Mouse (Mus musculus) hindbrain, embryonic 15.5 days (tissue): ENCODE measurements around the gene Arhgap42. TPM values are rescaled to one million over a fixed set of nuclear protein-coding genes. Genes with fewer than 3 reads are reported as not detected.

Experiments
- ATAC-seq: fragments of 200-750 bp; cut with Nextera tagmentation; 2 replicates; pipeline ENCODE4 v1.8.0; 2017; ENCODE audit warnings: low read depth, moderate number of reproducible peaks, moderate TSS enrichment; ENCODE audit not compliant: low FRiP score
- H3K27ac ChIP-seq: fragments of 300-500 bp; sonication (generic); replicated peaks from 2 replicates; pipeline ENCODE4 v1.5.1; 2015; ENCODE audit warnings: mild to moderate bottlenecking, inconsistent platforms
- H3K27me3 ChIP-seq: fragments of 300-500 bp; sonication (generic); 2 replicates; pipeline ENCODE4 v1.6.1; 2015; ENCODE audit warnings: control low read depth, inconsistent platforms
- H3K36me3 ChIP-seq: fragments of 300-500 bp; sonication (generic); 2 replicates; pipeline ENCODE4 v1.6.1; 2015; ENCODE audit warnings: control low read depth, inconsistent platforms
- H3K4me1 ChIP-seq: fragments of 300-500 bp; sonication (generic); replicated peaks from 2 replicates; pipeline ENCODE4 v1.6.1; 2015; ENCODE audit warnings: control low read depth, inconsistent platforms
- H3K4me2 ChIP-seq: fragments of 300-500 bp; sonication (generic); 2 replicates; pipeline ENCODE4 v1.6.1; 2015; ENCODE audit warnings: moderate library complexity, mild to moderate bottlenecking, inconsistent platforms
- H3K4me3 ChIP-seq: fragments of 300-500 bp; sonication (generic); 2 replicates; pipeline ENCODE4 v1.5.1; 2015; ENCODE audit warnings: mild to moderate bottlenecking, inconsistent platforms
- H3K9ac ChIP-seq: fragments of 300-500 bp; sonication (generic); 2 replicates; pipeline ENCODE4 v1.6.1; 2015; ENCODE audit warnings: inconsistent platforms
- H3K9me3 ChIP-seq: fragments of 300-500 bp; sonication (generic); 2 replicates; pipeline ENCODE4 v1.6.1; 2016; ENCODE audit warnings: control low read depth, inconsistent platforms
- WGBS: fragments of 180-500 bp; shearing (Covaris S2); methylation state at CpG from one replicate; pipeline ENCODE4 v1.1.7; 2015; 5-methylcytosine and 5-hydroxymethylcytosine counted together
- polyA plus RNA-seq: library from polyadenylated mRNA; unstranded; fragments of >200 nt; fragmentation: Nextera tagmentation; extraction: Ambion mirVana; gene quantifications from 2 replicates; pipeline ENCODE4 v1.2.1, GENCODE M21; 2015

The Arhgap42 gene
- polyA plus RNA-seq, 1 experiment from 2014 or later = 18.1 TPM

DNA sequence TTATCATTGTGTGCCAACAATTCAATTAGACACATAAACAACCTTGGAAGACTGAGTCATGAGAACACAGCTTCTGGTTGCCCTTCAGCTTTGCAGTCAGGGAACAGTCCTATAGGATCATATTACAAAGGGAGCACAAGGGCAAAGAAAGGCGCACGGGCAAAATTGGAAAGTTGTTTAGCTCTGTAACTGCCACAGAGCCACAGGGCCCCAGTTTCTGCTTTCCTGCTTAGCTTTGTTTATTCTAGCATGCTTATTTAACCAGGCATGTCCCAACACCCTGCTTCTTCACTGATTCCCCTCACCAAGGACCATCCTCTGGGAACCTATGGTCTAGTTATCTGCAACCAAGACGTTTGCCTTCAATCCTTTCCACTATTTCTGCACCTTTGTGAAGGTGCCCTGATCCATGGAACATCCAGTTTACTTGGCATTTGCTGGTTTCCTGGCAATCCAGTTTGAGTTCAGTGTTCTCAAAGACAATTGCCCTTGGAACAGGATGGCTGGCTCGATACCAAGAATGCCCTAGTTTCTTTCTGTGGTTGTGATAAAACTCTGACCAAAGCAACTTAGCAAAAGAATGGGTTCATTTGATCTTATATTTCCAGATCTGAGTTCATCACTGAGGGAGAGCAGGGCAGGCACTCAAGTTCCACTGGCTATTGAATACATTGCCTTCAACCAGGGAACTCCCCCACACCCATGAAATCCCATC, 111.7 kb downstream of the Arhgap42 start:
- WGBS = 60% methylated on average over 4 of the region's 4 CpGs
- no peak for ATAC-seq

DNA sequence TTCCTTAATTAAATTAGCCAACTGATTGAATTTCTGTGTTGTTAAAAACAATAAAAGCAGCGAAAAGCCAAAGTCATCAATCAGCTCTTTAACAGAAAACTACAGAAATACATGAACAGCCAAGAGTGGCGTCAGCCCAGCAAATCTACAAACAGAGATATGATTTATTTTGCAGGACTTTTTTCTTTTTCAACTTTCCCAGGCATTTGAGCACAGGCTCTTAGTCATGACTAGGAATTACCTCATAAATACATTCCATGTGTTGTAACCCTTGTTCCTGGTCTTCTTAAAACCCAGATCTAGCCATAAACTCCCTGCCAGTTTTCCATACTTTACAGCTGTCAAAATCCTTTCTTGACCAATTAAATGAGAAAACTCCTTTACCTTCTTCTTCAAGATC, 114.7 kb downstream of the Arhgap42 start:
- H3K4me1 ChIP-seq = no peaks in the 10 kb centered on the region
- no peak overlapping the region for H3K27ac ChIP-seq
- H3K9ac ChIP-seq = no peak overlapping the region
- WGBS = 80% methylated on average over 2 of the region's 2 CpGs
- H3K27me3 ChIP-seq = no peaks in the 10 kb centered on the region
- no peaks in the 10 kb centered on the region for H3K36me3 ChIP-seq
- no peaks in the 10 kb centered on the region for H3K9me3 ChIP-seq
- H3K4me2 ChIP-seq = no peak overlapping the region
- H3K4me3 ChIP-seq = no peak overlapping the region
- ATAC-seq = no peak

More for the DNA sequence above, 111.7 kb downstream of the Arhgap42 start:
- H3K9me3 ChIP-seq = no peaks in the 10 kb centered on the region
- no peak overlapping the region for H3K4me2 ChIP-seq
- H3K4me3 ChIP-seq = no peak overlapping the region
- no peak overlapping the region for H3K27ac ChIP-seq
- no peaks in the 10 kb centered on the region for H3K4me1 ChIP-seq
- no peak overlapping the region for H3K9ac ChIP-seq
- no peaks in the 10 kb centered on the region for H3K27me3 ChIP-seq
- no peaks in the 10 kb centered on the region for H3K36me3 ChIP-seq

DNA sequence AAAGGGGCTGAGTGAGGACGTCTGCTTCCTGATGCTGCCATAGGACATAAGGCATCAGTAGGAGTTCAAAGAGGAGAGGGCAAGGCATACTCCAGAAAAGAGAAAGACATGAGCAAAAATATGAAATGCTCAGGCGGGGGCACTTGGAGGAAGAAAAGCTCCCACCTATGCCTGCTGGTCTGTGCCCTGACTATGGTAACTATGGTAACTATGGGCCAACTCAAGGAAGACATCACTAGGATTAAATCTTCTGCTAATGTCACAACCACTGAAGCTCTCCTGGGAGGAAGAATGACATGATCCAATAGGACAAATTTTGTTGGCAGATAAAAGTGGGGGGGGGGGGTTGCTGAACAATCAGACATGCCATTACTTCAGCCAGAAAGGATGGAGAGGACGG, 124.6 kb downstream of the Arhgap42 start:
- H3K9ac ChIP-seq = no peak overlapping the region
- ATAC-seq = no peak
- H3K36me3 ChIP-seq = no peaks in the 10 kb centered on the region
- no peaks in the 10 kb centered on the region for H3K9me3 ChIP-seq
- H3K4me1 ChIP-seq = no peaks in the 10 kb centered on the region
- H3K4me2 ChIP-seq = no peak overlapping the region
- 72% methylated on average over 3 of the region's 3 CpGs for WGBS
- no peak overlapping the region for H3K27ac ChIP-seq
- no peaks in the 10 kb centered on the region for H3K27me3 ChIP-seq
- no peak overlapping the region for H3K4me3 ChIP-seq

DNA sequence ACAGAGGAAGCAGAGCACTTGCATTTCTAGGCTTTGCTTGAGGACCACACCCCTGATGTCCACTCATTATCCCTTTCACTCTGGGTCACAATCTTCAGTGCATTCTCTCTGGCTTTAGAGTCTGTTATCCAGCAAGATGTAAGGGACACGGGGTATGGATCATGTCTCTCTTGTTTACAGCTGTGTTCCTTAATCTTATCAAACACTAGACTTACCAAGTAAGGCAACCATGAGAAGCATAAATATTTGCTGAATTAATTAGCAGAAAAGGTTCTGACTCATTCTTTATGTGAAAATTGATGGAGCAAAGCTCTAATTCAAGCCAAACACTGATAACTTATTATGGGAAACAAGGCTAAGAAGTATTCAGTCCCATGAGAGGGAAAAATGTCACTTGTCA, 125.1 kb downstream of the Arhgap42 start:
- H3K27ac ChIP-seq = no peak overlapping the region
- no peaks in the 10 kb centered on the region for H3K4me1 ChIP-seq
- ATAC-seq = no peak
- H3K4me2 ChIP-seq = no peak overlapping the region
- H3K9me3 ChIP-seq = no peaks in the 10 kb centered on the region
- no peak overlapping the region for H3K9ac ChIP-seq
- no peak overlapping the region for H3K4me3 ChIP-seq
- WGBS = 77% methylated on average over 1 of the region's 1 CpGs
- no peaks in the 10 kb centered on the region for H3K36me3 ChIP-seq
- H3K27me3 ChIP-seq = no peaks in the 10 kb centered on the region

DNA sequence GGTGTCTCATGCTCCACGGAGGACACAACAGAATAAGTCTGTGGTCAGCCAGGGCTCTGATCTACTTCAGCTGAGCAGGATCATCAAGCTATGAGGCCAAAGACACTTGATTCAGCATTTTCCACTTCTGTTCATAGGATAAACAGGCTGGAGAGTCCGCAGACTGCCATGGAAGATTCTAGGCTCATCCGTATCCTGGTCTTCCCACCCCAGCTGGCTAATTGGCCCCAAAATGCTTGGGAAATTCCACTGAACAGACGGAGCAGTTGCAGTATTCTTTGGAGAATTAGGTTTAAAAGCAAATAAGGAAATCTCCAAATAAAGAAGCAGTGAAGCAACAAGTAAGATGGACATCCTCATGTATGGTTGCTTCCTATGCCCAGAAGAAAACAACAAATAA, 126.0 kb downstream of the Arhgap42 start:
- Histone ChIP-seq H3K9ac (no peak overlapping the region), H3K27ac (no peak overlapping the region), H3K9me3 (no peaks in the 10 kb centered on the region), H3K4me1 (no peaks in the 10 kb centered on the region), H3K36me3 (no peaks in the 10 kb centered on the region), H3K27me3 (no peaks in the 10 kb centered on the region), H3K4me2 (no peak overlapping the region), H3K4me3 (no peak overlapping the region)
- 90% methylated on average over 4 of the region's 4 CpGs for WGBS
- ATAC-seq = no peak

DNA sequence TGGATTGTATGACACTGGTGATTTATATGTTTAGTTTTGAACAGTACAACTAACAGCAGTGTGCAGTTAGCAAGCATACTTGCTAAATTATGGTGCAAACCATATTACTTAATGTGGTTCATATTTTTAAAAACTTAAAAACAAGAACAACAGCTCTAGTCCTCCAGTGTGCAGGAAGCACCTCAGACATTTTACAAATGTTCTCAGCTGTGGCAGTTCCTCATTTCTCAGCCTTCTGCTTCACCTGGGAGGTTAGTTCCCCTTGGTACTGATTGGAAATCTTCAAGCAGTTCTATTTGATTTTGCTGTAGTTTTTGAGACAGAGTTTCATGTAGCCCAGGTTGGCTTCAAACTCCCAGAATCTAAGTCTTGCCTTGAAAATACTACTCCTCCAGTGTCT, 131.2 kb downstream of the Arhgap42 start:
- Histone ChIP-seq H3K27ac (no peak overlapping the region), H3K36me3 (no peaks in the 10 kb centered on the region), H3K9me3 (no peaks in the 10 kb centered on the region), H3K4me3 (no peak overlapping the region), H3K4me1 (no peaks in the 10 kb centered on the region), H3K27me3 (no peaks in the 10 kb centered on the region), H3K4me2 (no peak overlapping the region), H3K9ac (no peak overlapping the region)
- no peak for ATAC-seq

DNA sequence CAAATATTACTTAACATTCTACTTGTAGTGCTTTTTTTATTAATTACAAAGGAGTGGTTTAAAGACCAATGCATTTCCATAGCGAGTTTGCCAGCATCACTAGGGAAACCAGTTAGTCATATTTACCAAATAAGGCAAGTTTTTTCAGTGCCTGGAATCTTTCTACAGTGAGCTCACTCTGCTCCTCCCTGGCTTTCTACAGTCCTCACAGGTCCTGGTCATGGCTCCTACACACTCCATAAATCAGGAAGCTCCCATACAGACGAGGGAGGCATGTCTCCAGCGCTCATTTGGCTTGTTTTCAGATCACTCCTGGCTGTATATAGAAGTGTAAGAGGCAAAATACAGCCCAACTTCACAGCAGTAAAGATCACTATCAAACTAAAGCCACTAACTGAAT, 134.1 kb downstream of the Arhgap42 start:
- no peaks in the 10 kb centered on the region for H3K27me3 ChIP-seq
- H3K4me2 ChIP-seq = no peak overlapping the region
- no peak overlapping the region for H3K27ac ChIP-seq
- H3K9ac ChIP-seq = no peak overlapping the region
- no peaks in the 10 kb centered on the region for H3K9me3 ChIP-seq
- H3K4me1 ChIP-seq = no peaks in the 10 kb centered on the region
- 84% methylated on average over 3 of the region's 3 CpGs for WGBS
- no peaks in the 10 kb centered on the region for H3K36me3 ChIP-seq
- no peak overlapping the region for H3K4me3 ChIP-seq
- ATAC-seq = no peak

DNA sequence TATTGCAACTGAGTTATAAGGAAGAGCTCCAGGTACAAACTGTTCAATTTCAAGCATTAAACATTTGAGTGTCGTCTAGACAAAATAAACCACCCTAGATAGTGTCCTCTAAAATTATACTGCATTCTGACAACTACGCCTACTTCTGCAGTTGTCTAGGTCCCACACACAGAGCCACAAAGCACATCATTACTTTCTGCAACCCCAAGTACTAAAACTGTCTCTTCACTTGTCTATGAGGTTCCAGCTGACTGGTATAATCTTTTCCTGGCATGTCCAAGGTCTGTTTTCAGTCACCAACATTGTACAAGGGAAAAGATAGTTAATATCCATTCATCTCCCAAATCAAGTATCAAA, 136.8 kb downstream of the Arhgap42 start:
- 97% methylated on average over 2 of the region's 2 CpGs for WGBS
- no peaks in the 10 kb centered on the region for H3K36me3 ChIP-seq
- H3K27me3 ChIP-seq = no peaks in the 10 kb centered on the region
- no peak for ATAC-seq
- no peak overlapping the region for H3K9ac ChIP-seq
- H3K27ac ChIP-seq = no peak overlapping the region
- no peaks in the 10 kb centered on the region for H3K4me1 ChIP-seq
- no peaks in the 10 kb centered on the region for H3K9me3 ChIP-seq
- H3K4me2 ChIP-seq = no peak overlapping the region
- H3K4me3 ChIP-seq = no peak overlapping the region

DNA sequence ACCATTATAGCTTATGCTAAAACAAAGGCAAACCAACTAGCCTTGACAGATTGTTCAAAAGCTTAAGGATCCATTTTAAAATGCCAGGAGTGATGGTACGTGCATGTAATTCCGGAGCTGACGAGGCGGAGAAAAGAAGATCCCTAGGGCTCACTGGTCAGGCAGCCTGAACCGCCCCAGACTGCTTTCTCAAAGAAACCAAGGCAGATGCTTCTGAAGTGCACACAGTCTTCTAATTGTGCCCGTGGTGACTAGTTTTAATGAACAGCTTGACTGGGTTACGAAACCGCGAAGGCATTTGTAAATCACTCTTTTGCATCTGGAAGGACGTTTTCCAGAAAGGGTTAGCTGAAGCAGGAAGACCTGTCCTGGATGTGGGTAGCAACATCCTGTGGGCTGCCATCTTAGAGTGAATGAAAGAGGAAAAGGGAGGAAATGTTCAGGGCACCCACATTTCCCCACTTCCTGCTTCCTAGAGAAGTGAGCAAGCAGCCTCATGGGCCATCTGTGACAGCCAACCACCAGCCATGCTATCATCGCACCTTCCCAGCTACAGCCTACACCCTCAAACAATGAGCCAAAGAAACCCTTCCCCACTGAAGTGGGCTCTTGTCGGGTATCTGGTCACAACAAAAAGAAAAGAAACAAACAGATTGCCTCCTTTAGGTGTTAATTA, 137.3 kb downstream of the Arhgap42 start:
- Histone ChIP-seq H3K4me1 (no peaks in the 10 kb centered on the region), H3K27ac (no peak overlapping the region), H3K27me3 (no peaks in the 10 kb centered on the region), H3K4me3 (no peak overlapping the region), H3K9ac (no peak overlapping the region), H3K9me3 (no peaks in the 10 kb centered on the region), H3K4me2 (no peak overlapping the region), H3K36me3 (no peaks in the 10 kb centered on the region)
- peak; percentile 59; the same call in 1 of the 2 replicates for ATAC-seq
- 71% methylated on average over 12 of the region's 12 CpGs for WGBS

DNA sequence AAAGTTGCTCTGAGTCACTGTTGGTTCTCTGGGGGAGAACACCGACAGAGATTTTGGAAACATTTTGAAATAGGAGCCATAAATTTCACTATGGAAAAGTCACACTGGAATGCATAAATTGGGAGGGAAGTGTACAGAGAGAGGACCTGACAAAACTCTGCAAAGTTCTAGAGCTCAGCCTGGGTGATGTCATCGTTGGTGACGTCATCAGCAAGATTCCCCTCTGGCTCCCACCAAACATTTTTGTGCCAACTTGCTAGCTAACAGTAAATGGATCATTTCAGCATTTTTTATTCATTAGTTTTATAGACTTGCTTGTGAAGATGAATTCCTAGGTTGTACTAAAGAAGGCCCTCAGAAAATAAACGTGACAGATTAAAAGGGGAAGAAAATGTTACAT, 137.8 kb downstream of the Arhgap42 start:
- H3K36me3 ChIP-seq = no peaks in the 10 kb centered on the region
- no peaks in the 10 kb centered on the region for H3K27me3 ChIP-seq
- no peak for ATAC-seq
- no peaks in the 10 kb centered on the region for H3K9me3 ChIP-seq
- 88% methylated on average over 4 of the region's 4 CpGs for WGBS
- H3K4me2 ChIP-seq = no peak overlapping the region
- no peak overlapping the region for H3K27ac ChIP-seq
- H3K4me3 ChIP-seq = no peak overlapping the region
- H3K9ac ChIP-seq = no peak overlapping the region
- H3K4me1 ChIP-seq = no peaks in the 10 kb centered on the region

DNA sequence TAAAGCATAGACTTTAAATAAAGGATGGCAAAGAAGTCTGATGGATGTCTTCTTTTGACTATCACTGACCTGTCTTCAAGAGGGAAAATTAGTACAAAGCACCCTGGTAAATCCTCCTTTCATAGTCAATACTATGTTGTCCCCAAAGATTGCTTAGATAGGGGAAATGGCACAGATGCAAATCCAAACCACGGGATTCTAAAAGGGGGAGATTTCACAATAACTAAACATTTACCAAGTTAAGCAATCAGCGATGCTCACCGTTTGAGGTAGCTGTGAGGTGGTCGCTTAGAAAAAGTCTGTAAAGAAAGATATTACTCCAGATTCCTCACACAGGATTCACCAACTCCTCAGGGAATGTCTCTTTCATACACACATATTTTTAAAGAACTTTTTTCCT, 141.1 kb downstream of the Arhgap42 start:
- Histone ChIP-seq H3K27ac (no peak overlapping the region), H3K36me3 (no peaks in the 10 kb centered on the region), H3K4me3 (no peak overlapping the region), H3K4me1 (no peaks in the 10 kb centered on the region), H3K9me3 (no peaks in the 10 kb centered on the region), H3K4me2 (no peak overlapping the region), H3K9ac (no peak overlapping the region), H3K27me3 (no peaks in the 10 kb centered on the region)
- ATAC-seq = no peak
- WGBS = 94% methylated on average over 4 of the region's 4 CpGs

DNA sequence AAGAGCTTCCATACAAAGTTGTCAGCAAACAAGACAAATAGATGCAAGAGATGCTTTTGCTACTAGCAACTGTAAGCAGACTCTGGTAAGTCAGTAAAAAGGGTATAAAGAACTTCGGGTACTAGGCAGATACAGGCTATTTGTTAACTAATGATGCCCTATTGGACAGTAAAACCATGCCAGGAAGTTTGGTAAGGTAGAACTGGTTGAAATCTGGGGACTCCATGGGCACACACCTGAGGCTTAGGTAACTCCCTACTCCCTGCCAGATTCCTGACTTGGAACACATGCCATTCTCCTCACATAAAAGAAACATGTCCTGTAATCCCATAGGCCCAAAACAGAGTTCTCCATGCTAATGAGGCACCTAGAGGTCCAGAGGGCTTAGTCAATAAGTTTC, 142.1 kb downstream of the Arhgap42 start:
- Histone ChIP-seq H3K4me2 (no peak overlapping the region), H3K27ac (no peak overlapping the region), H3K36me3 (no peaks in the 10 kb centered on the region), H3K9me3 (no peaks in the 10 kb centered on the region), H3K4me1 (no peaks in the 10 kb centered on the region), H3K4me3 (no peak overlapping the region), H3K27me3 (no peaks in the 10 kb centered on the region), H3K9ac (no peak overlapping the region)
- WGBS = 88% methylated on average over 1 of the region's 1 CpGs
- ATAC-seq = no peak

DNA sequence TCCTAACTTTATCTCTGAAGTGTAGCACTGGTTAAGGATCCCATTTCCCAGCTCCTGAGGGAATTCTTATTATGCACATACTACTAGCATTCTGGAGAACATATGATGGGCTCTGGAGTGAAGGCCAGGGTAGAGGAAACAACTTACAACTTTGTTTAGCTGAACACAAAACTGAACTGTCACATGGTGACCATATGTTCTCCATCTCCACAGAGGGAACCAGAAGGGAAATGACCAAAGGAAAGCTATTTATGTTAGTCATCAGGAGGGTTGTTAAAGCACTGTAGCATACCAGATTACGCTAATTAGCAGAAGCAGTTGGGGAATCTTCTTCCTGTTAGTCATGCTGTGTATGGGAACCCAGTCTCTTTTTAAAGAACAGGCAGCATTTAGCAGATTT, 145.8 kb downstream of the Arhgap42 start:
- Histone ChIP-seq H3K27me3 (no peaks in the 10 kb centered on the region), H3K9me3 (no peaks in the 10 kb centered on the region), H3K4me2 (no peak overlapping the region), H3K9ac (no peak overlapping the region), H3K4me3 (no peak overlapping the region), H3K36me3 (no peaks in the 10 kb centered on the region), H3K4me1 (no peaks in the 10 kb centered on the region), H3K27ac (no peak overlapping the region)
- WGBS = 59% methylated on average over 1 of the region's 1 CpGs
- no peak for ATAC-seq
